Mouse (Mus musculus) MEL (cell line): ENCODE results near the gene Myo1h. TPM values are rescaled to one million over a fixed set of nuclear protein-coding genes. Genes with fewer than 3 reads are reported as not detected.

Source experiments
- DNase-seq: peaks from one replicate; pipeline ENCODE4 v3.0.0; 2011; ENCODE audit warnings: low read depth, low spot score
- H3K27ac ChIP-seq: 2 replicates; pipeline ENCODE4 v1.5.1; 2012; ENCODE audit warnings: low read depth, mild to moderate bottlenecking, control low read depth, low read length, moderate library complexity; ENCODE audit not compliant: control insufficient read depth
- H3K27me3 ChIP-seq, 2 experiments: fragments of 150-350 bp in 1 of 2; sonication (generic) in 1 of 2; 2 replicates each; pipeline ENCODE4 v1.6.1; 2012; ENCODE audit warnings: low read length in 2 of 2, mild to moderate bottlenecking in 2 of 2, improper control_type of control experiment in 1 of 2, moderate library complexity in 1 of 2; ENCODE audit not compliant: insufficient read depth in 2 of 2, control insufficient read depth in 1 of 2
- H3K36me3 ChIP-seq, 2 experiments: 2 replicates each; pipeline ENCODE4 v1.6.1; 2012 to 2014; ENCODE audit warnings: low read length in 2 of 2, improper control_type of control experiment in 1 of 2, inconsistent platforms in 1 of 2, mild to moderate bottlenecking in 1 of 2; ENCODE audit not compliant: insufficient read depth in 2 of 2, control insufficient read depth in 1 of 2
- H3K4me1 ChIP-seq, 2 experiments: fragments of 150-350 bp in 1 of 2; sonication (generic) in 1 of 2; 2 replicates each; pipeline ENCODE4 v1.6.1; 2012; ENCODE audit warnings: low read length in 2 of 2, improper control_type of control experiment in 1 of 2, mild to moderate bottlenecking in 1 of 2; ENCODE audit not compliant: insufficient read depth in 2 of 2, control insufficient read depth in 1 of 2
- H3K4me3 ChIP-seq, 2 experiments: fragments of 150-350 bp in 1 of 2; sonication (generic) in 1 of 2; 2 replicates each; pipeline ENCODE4 v1.5.1; 2012; ENCODE audit warnings: low read depth in 2 of 2, low read length in 2 of 2, mild to moderate bottlenecking in 2 of 2, moderate library complexity in 2 of 2, control low read depth in 1 of 2, improper control_type of control experiment in 1 of 2; ENCODE audit not compliant: control insufficient read depth in 1 of 2, insufficient read depth in 1 of 2
- H3K79me2 ChIP-seq: 2 replicates; pipeline ENCODE4 v1.6.1; 2012; ENCODE audit warnings: mild to moderate bottlenecking, low read length, moderate library complexity; ENCODE audit not compliant: control insufficient read depth, poor library complexity, insufficient read depth
- H3K9ac ChIP-seq: 2 replicates; pipeline ENCODE4 v1.6.1; 2012; ENCODE audit warnings: low read depth, mild to moderate bottlenecking, control low read depth, low read length, moderate library complexity; ENCODE audit not compliant: control insufficient read depth, poor library complexity, severe bottlenecking
- H3K9me3 ChIP-seq: fragments of 150-350 bp; sonication (generic); replicated peaks from 2 replicates; pipeline ENCODE4 v1.6.1; 2012; ENCODE audit warnings: mild to moderate bottlenecking, low read length, improper control_type of control experiment, moderate library complexity; ENCODE audit not compliant: insufficient read depth
- BHLHE40 ChIP-seq: IDR thresholded peaks from 2 replicates; pipeline ENCODE4 v1.6.1; 2012; ENCODE audit warnings: low read depth, mild to moderate bottlenecking, inconsistent platforms, low read length, improper control_type of control experiment, borderline replicate concordance
- CHD1 ChIP-seq: IDR thresholded peaks from 2 replicates; pipeline ENCODE4 v1.6.1; 2012; ENCODE audit warnings: low read depth, mild to moderate bottlenecking, inconsistent platforms, low read length, improper control_type of control experiment
- CTCF ChIP-seq, 3 experiments: IDR thresholded peaks in 2 of 3; conservative IDR thresholded peaks in 1 of 3; 2 replicates each; pipeline ENCODE4 v1.5.1; 2011 to 2012; ENCODE audit warnings: low read length in 3 of 3, low read depth in 2 of 3, mild to moderate bottlenecking in 2 of 3, improper control_type of control experiment in 1 of 3, inconsistent platforms in 1 of 3, mixed read lengths in 1 of 3, moderate library complexity in 1 of 3; ENCODE audit not compliant: control insufficient read depth in 1 of 3, insufficient read depth in 1 of 3, poor library complexity in 1 of 3, severe bottlenecking in 1 of 3
- ELF1 ChIP-seq: IDR thresholded peaks from 2 replicates; pipeline ENCODE4 v1.6.1; 2014; ENCODE audit warnings: low read depth, mild to moderate bottlenecking, inconsistent platforms, low read length, improper control_type of control experiment, moderate library complexity
- GABPA ChIP-seq: IDR thresholded peaks from 2 replicates; pipeline ENCODE4 v1.6.1; 2012; ENCODE audit warnings: low read depth, mild to moderate bottlenecking, inconsistent platforms, low read length, improper control_type of control experiment, moderate library complexity
- GATA1 ChIP-seq: IDR thresholded peaks from 2 replicates; pipeline ENCODE4 v1.6.1; 2011; ENCODE audit warnings: low read depth, low read length, improper control_type of control experiment
- KAT2A ChIP-seq: conservative IDR thresholded peaks from 2 replicates; pipeline ENCODE4 v1.6.1; 2012; ENCODE audit warnings: low read depth, low read length, improper control_type of control experiment, inconsistent platforms
- MAFK ChIP-seq: IDR thresholded peaks from 2 replicates; pipeline ENCODE4 v1.6.1; 2011; ENCODE audit warnings: low read depth, mild to moderate bottlenecking, low read length, improper control_type of control experiment, borderline replicate concordance
- MAX ChIP-seq: IDR thresholded peaks from 2 replicates; pipeline ENCODE4 v1.6.1; 2011; ENCODE audit warnings: low read length, improper control_type of control experiment
- MAZ ChIP-seq: IDR thresholded peaks from 2 replicates; pipeline ENCODE4 v1.6.1; 2012; ENCODE audit warnings: low read depth, mild to moderate bottlenecking, inconsistent platforms, low read length, improper control_type of control experiment
- MXI1 ChIP-seq: IDR thresholded peaks from 2 replicates; pipeline ENCODE4 v1.6.1; 2011; ENCODE audit warnings: mild to moderate bottlenecking, low read depth, low read length, improper control_type of control experiment
- MYB ChIP-seq: IDR thresholded peaks from 2 replicates; pipeline ENCODE4 v1.6.1; 2011; ENCODE audit warnings: mild to moderate bottlenecking, low read depth, low read length, improper control_type of control experiment
- MYC ChIP-seq: IDR thresholded peaks from 2 replicates; pipeline ENCODE4 v1.6.1; 2011; ENCODE audit warnings: low read depth, mild to moderate bottlenecking, low read length, improper control_type of control experiment, moderate library complexity
- POLR2AphosphoS2 ChIP-seq: IDR thresholded peaks from 2 replicates; pipeline ENCODE4 v1.6.1; 2011; ENCODE audit warnings: low read length, improper control_type of control experiment
- RAD21 ChIP-seq: IDR thresholded peaks from 2 replicates; pipeline ENCODE4 v1.6.1; 2011; ENCODE audit warnings: mild to moderate bottlenecking, low read depth, low read length, improper control_type of control experiment
- RCOR1 ChIP-seq: IDR thresholded peaks from 2 replicates; pipeline ENCODE4 v1.6.1; 2012; ENCODE audit warnings: low read depth, mild to moderate bottlenecking, inconsistent platforms, low read length, improper control_type of control experiment
- SMC3 ChIP-seq: IDR thresholded peaks from 2 replicates; pipeline ENCODE4 v1.6.1; 2011; ENCODE audit warnings: low read depth, low read length, improper control_type of control experiment
- TBP ChIP-seq: IDR thresholded peaks from 2 replicates; pipeline ENCODE4 v1.8.0; 2011; ENCODE audit warnings: low read depth, low read length, improper control_type of control experiment
- USF2 ChIP-seq, 2 experiments: IDR thresholded peaks; 2 replicates each; pipeline ENCODE4 v1.6.1; 2011 to 2012; ENCODE audit warnings: improper control_type of control experiment in 2 of 2, low read length in 2 of 2, borderline replicate concordance in 1 of 2, inconsistent platforms in 1 of 2, low read depth in 1 of 2, mild to moderate bottlenecking in 1 of 2; ENCODE audit not compliant: insufficient read depth in 1 of 2
- ZC3H11A ChIP-seq: IDR thresholded peaks from 2 replicates; pipeline ENCODE4 v1.6.1; 2012; ENCODE audit warnings: low read depth, mild to moderate bottlenecking, inconsistent platforms, low read length, improper control_type of control experiment
- ZKSCAN1 ChIP-seq: IDR thresholded peaks from 2 replicates; pipeline ENCODE4 v1.6.1; 2012; ENCODE audit warnings: low read depth, mild to moderate bottlenecking, inconsistent platforms, low read length, improper control_type of control experiment, moderate library complexity
- ZMIZ1 ChIP-seq: IDR thresholded peaks from 2 replicates; pipeline ENCODE4 v1.6.1; 2012; ENCODE audit warnings: low read depth, mild to moderate bottlenecking, inconsistent platforms, low read length, improper control_type of control experiment, moderate library complexity
- ZNF384 ChIP-seq: IDR thresholded peaks from 2 replicates; pipeline ENCODE4 v1.6.1; 2012; ENCODE audit warnings: low read depth, mild to moderate bottlenecking, inconsistent platforms, low read length, improper control_type of control experiment
- polyA plus RNA-seq, 2 experiments: library from polyadenylated mRNA; stranded (reverse) in 1 of 2; unstranded in 1 of 2; fragments of >175 nt in 1 of 2; fragments of >200 nt in 1 of 2; gene quantifications; 2 replicates each; pipeline versions ENCODE4 v1.2.1 to v1.2.4; 2012; ENCODE audit warnings: low replicate concordance in 2 of 2, low read depth in 1 of 2; ENCODE audit not compliant: insufficient read length in 2 of 2, insufficient read depth in 1 of 2, missing spikeins in 1 of 2
- total RNA-seq: library from RNA; depleted of rRNA; stranded (reverse); fragments of 300-350 nt; gene quantifications from 2 replicates; pipeline ENCODE4 v1.2.3, GENCODE M21; 2012

The Myo1h gene
- total and polyA plus RNA-seq, 3 experiments = 0.33 to 4.6 TPM; not detected in 1

DNA sequence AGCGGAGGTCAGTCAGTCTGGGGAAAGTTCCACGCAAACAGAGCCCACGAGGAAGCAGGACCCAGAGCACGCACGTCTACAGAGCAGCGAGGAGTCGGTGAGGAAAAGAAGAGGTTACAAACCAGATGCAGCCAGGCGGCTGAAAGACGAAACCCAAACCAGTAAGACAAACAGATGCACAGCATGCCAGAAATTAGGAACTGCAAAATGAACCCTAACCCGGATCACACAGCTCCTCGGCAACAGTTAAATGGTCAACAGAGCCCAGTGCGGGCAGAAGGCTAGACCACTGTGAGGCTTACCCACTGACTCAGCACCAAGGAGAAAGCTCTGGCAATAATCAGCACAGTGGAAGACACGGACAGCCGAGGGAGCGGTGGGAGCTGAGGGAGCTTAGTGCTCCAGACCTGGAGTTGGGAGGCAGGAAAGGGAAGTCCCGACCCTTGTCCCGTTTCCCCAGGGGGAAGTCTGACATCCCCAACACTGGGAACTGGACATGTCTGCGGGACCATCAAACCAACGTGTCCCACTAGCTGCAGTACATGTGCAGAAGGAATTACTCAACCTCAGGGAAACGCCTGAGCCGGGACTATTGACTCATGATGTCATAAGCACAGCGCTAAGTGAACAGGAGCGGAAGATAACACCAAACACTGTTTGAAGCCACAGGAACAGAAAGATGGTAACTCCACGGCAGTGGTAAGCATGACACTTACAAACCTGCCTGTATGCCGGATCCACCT, 82.9 kb downstream of the Myo1h start:
- H3K79me2 ChIP-seq = peaks cover under 1% of the 10 kb centered on the region; the same call in 1 of the 2 replicates
- H3K27me3 ChIP-seq = no peaks in the 10 kb centered on the region
- no peaks in the 10 kb centered on the region for H3K9me3 ChIP-seq
- peaks cover 4 to 31% of the 10 kb centered on the region in 2 experiments; a peak in 3 of 4 replicates for H3K36me3 ChIP-seq
- DNase-seq = peak; percentile 14
- peaks cover 16 to 45% of the 10 kb centered on the region in 2 experiments for H3K4me1 ChIP-seq
- no peak overlapping the region for H3K4me3 ChIP-seq
- no peak overlapping the region for H3K9ac ChIP-seq
- TF ChIP-seq GABPA (no peak), MAFK (no peak), SMC3 (no peak), KAT2A (no peak), ZC3H11A (no peak), GATA1 (no peak), MYB (no peak), MYC (no peak), RCOR1 (no peak), TBP (no peak), POLR2AphosphoS2 (no peak), ELF1 (no peak), ZMIZ1 (no peak), CHD1 (no peak), USF2 (IDR thresholded peaks at IDR 0.05; ENCODE audit: borderline replicate concordance in 1 of 2, insufficient read depth in 1 of 2, low read depth in 1 of 2, low read length in 2 of 2) (no peak), CTCF (IDR thresholded peaks at IDR 0.05 in 2 of 3, conservative IDR thresholded peaks at IDR 0.05 in 1 of 3; ENCODE audit: control insufficient read depth in 1 of 3, insufficient read depth in 1 of 3, low read depth in 2 of 3, low read length in 3 of 3, poor library complexity in 1 of 3, severe bottlenecking in 1 of 3) (no peak), BHLHE40 (no peak), RAD21 (no peak), MXI1 (no peak), ZKSCAN1 (no peak)
- H3K27ac ChIP-seq = peak overlapping the region; percentile 43

DNA sequence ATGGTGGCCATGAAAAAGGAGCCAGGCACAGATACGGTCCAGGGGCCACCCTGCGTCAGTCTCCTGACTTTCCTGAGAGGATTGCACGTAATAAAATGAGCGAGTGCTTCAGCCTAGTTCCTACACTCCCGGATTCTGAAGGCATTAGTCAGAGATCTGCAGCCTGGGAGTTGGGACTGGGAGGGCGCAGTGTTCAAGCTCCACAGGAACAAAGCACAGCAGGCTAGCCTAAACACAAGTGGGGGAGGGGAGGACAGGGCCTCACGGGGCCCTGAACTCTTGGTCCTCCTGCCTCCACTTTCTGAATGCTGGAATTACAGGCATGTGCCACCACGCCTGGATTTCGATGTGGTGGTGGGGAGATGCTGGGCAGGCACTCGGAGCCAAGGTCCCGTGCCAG, 83.6 kb downstream of the Myo1h start:
- Histone ChIP-seq H3K27ac (no peak overlapping the region), H3K27me3 (no peaks in the 10 kb centered on the region), H3K36me3 (peaks cover 3 to 34% of the 10 kb centered on the region in 2 experiments; a peak in 3 of 4 replicates), H3K9ac (no peak overlapping the region), H3K4me1 (peaks cover 20 to 50% of the 10 kb centered on the region in 2 experiments), H3K4me3 (no peak overlapping the region), H3K79me2 (peaks cover 6% of the 10 kb centered on the region; the same call in 1 of the 2 replicates), H3K9me3 (no peaks in the 10 kb centered on the region)
- TF ChIP-seq MYC (no peak), ZNF384 (no peak), MAZ (no peak), MAX (no peak)
- DNase-seq = no peak
